Mouse (Mus musculus): Measurements from ENCODE around the gene Itih3. TPM values are rescaled to one million over a fixed set of nuclear protein-coding genes. Genes with fewer than 3 reads are reported as not detected.

Itih3 gene
- polyA plus RNA-seq, 1 experiment from 2014 or later, result 1.4 TPM

GRCm38 (mm10) chr14:30875130-30875865 is 48.3 kb downstream of the Itih3 start:
- H3K9ac ChIP-seq, result no peak overlapping the region
- no peak overlapping the region for H3K4me2 ChIP-seq
- no peak overlapping the region for H3K27ac ChIP-seq
- H3K27me3 ChIP-seq, result no peaks in the 10 kb centered on the region
- H3K36me3 ChIP-seq, result peaks cover 34% of the 10 kb centered on the region
- peaks cover 29% of the 10 kb centered on the region for H3K4me1 ChIP-seq
- WGBS, result 86% methylated on average over 12 of the region's 12 CpGs
- no peak overlapping the region for H3K4me3 ChIP-seq
- H3K9me3 ChIP-seq, result no peaks in the 10 kb centered on the region
- no peak for ATAC-seq (ENCODE audit: insufficient number of reproducible peaks, low FRiP score, low TSS enrichment, low read depth)

- no peak overlapping the region for H3K9ac ChIP-seq
- peaks cover 32% of the 10 kb centered on the region for H3K36me3 ChIP-seq
- H3K4me3 ChIP-seq, result no peak overlapping the region
- 78% methylated on average over 18 of the region's 18 CpGs for WGBS
- no peaks in the 10 kb centered on the region for H3K27me3 ChIP-seq
- no peak for ATAC-seq (ENCODE audit: insufficient number of reproducible peaks, low FRiP score, low TSS enrichment, low read depth)
- H3K27ac ChIP-seq, result no peak overlapping the region
- H3K9me3 ChIP-seq, result no peaks in the 10 kb centered on the region
- H3K4me2 ChIP-seq, result no peak overlapping the region
- peaks cover 28% of the 10 kb centered on the region for H3K4me1 ChIP-seq
These were observed 49.4 kb downstream of the Itih3 start for GRCm38 (mm10) chr14:30874095-30874700.

GRCm38 (mm10) chr14:30870206-30871147 is 53.1 kb downstream of the Itih3 start:
- Histone ChIP-seq H3K9ac (no peak overlapping the region), H3K9me3 (no peaks in the 10 kb centered on the region), H3K27me3 (no peaks in the 10 kb centered on the region), H3K4me3 (no peak overlapping the region), H3K4me2 (peak overlapping the region; percentile 19; the same call in 1 of the 2 replicates), H3K36me3 (peaks cover 40% of the 10 kb centered on the region), H3K4me1 (peaks cover 22% of the 10 kb centered on the region), H3K27ac (peak overlapping the region; percentile 86)
- peak; percentile 68 for ATAC-seq (ENCODE audit: insufficient number of reproducible peaks, low FRiP score, low TSS enrichment, low read depth)
- 52% methylated on average over 25 of the region's 25 CpGs for WGBS

GRCm38 (mm10) chr14:30869391-30869801 is 54.2 kb downstream of the Itih3 start:
- H3K36me3 ChIP-seq, result peaks cover 43% of the 10 kb centered on the region

GRCm38 (mm10) chr14:30868826-30869225 is 54.7 kb downstream of the Itih3 start:
- no peak overlapping the region for H3K27ac ChIP-seq
- H3K9me3 ChIP-seq, result no peaks in the 10 kb centered on the region
- peaks cover 20% of the 10 kb centered on the region for H3K4me1 ChIP-seq
- H3K36me3 ChIP-seq, result peaks cover 46% of the 10 kb centered on the region
- H3K9ac ChIP-seq, result no peak overlapping the region
- ATAC-seq (ENCODE audit: insufficient number of reproducible peaks, low FRiP score, low TSS enrichment, low read depth), result no peak
- 84% methylated on average over 10 of the region's 10 CpGs for WGBS
- no peaks in the 10 kb centered on the region for H3K27me3 ChIP-seq
- no peak overlapping the region for H3K4me3 ChIP-seq
- H3K4me2 ChIP-seq, result no peak overlapping the region

More at GRCm38 (mm10) chr14:30869391-30869801, 54.2 kb downstream of the Itih3 start:
- Histone ChIP-seq H3K9ac (no peak overlapping the region), H3K4me2 (no peak overlapping the region), H3K27ac (peak overlapping the region; percentile 86), H3K9me3 (no peaks in the 10 kb centered on the region), H3K4me1 (peaks cover 22% of the 10 kb centered on the region), H3K4me3 (no peak overlapping the region), H3K27me3 (no peaks in the 10 kb centered on the region)
- ATAC-seq (ENCODE audit: insufficient number of reproducible peaks, low FRiP score, low TSS enrichment, low read depth), result no peak
- 82% methylated on average over 8 of the region's 8 CpGs for WGBS

GRCm38 (mm10) chr14:30867042-30867441 is 56.5 kb downstream of the Itih3 start:
- no peak overlapping the region for H3K27ac ChIP-seq
- peaks cover 33% of the 10 kb centered on the region for H3K36me3 ChIP-seq
- H3K4me1 ChIP-seq, result peaks cover 20% of the 10 kb centered on the region
- no peaks in the 10 kb centered on the region for H3K9me3 ChIP-seq
- WGBS, result 36% methylated on average over 5 of the region's 5 CpGs
- no peaks in the 10 kb centered on the region for H3K27me3 ChIP-seq
- H3K4me3 ChIP-seq, result no peak overlapping the region
- no peak for ATAC-seq (ENCODE audit: insufficient number of reproducible peaks, low FRiP score, low TSS enrichment, low read depth)
- H3K4me2 ChIP-seq, result no peak overlapping the region
- H3K9ac ChIP-seq, result no peak overlapping the region

- WGBS, result 67% methylated on average over 3 of the region's 3 CpGs
- no peak overlapping the region for H3K4me3 ChIP-seq
- H3K27ac ChIP-seq, result no peak overlapping the region
- H3K9me3 ChIP-seq, result no peaks in the 10 kb centered on the region
- H3K4me2 ChIP-seq, result no peak overlapping the region
- H3K27me3 ChIP-seq, result no peaks in the 10 kb centered on the region
- H3K36me3 ChIP-seq, result peaks cover 33% of the 10 kb centered on the region
- H3K4me1 ChIP-seq, result peaks cover 11% of the 10 kb centered on the region
- no peak overlapping the region for H3K9ac ChIP-seq
- no peak for ATAC-seq (ENCODE audit: insufficient number of reproducible peaks, low FRiP score, low TSS enrichment, low read depth)
These were observed 58.2 kb downstream of the Itih3 start for GRCm38 (mm10) chr14:30865311-30865710.

GRCm38 (mm10) chr14:30862368-30862767 is 61.2 kb downstream of the Itih3 start:
- H3K27me3 ChIP-seq, result no peaks in the 10 kb centered on the region
- no peak overlapping the region for H3K27ac ChIP-seq
- no peak for ATAC-seq (ENCODE audit: insufficient number of reproducible peaks, low FRiP score, low TSS enrichment, low read depth)
- no peak overlapping the region for H3K4me3 ChIP-seq
- H3K36me3 ChIP-seq, result peaks cover 24% of the 10 kb centered on the region
- no peaks in the 10 kb centered on the region for H3K4me1 ChIP-seq
- WGBS, result 84% methylated on average over 9 of the region's 9 CpGs
- H3K4me2 ChIP-seq, result no peak overlapping the region
- no peak overlapping the region for H3K9ac ChIP-seq
- no peaks in the 10 kb centered on the region for H3K9me3 ChIP-seq

- no peaks in the 10 kb centered on the region for H3K9me3 ChIP-seq
- ATAC-seq (ENCODE audit: insufficient number of reproducible peaks, low FRiP score, low TSS enrichment, low read depth), result no peak
- H3K27ac ChIP-seq, result no peak overlapping the region
- H3K36me3 ChIP-seq, result peaks cover 21% of the 10 kb centered on the region
- no peak overlapping the region for H3K4me2 ChIP-seq
- H3K4me3 ChIP-seq, result no peak overlapping the region
- WGBS, result 73% methylated on average over 16 of the region's 16 CpGs
- no peak overlapping the region for H3K9ac ChIP-seq
- no peaks in the 10 kb centered on the region for H3K4me1 ChIP-seq
- no peaks in the 10 kb centered on the region for H3K27me3 ChIP-seq
These were observed 62.0 kb downstream of the Itih3 start for GRCm38 (mm10) chr14:30861421-30862125.
